Mouse (Mus musculus) myocyte (in vitro differentiated cells): Measurements from ENCODE around the gene Hba-a1. TPM values are rescaled to one million over a fixed set of nuclear protein-coding genes. Genes with fewer than 3 reads are reported as not detected.
"Not testable (repeated sequence)": the region's sequence is repeated elsewhere in the genome, so short reads cannot be mapped to it uniquely, and the experiment has no call there.

Experiments used
- H3K27me3 ChIP-seq: one replicate; pipeline ENCODE4 v1.6.1; 2011; ENCODE audit not compliant: control insufficient read depth, insufficient read depth, insufficient read length
- H3K36me3 ChIP-seq: one replicate; pipeline ENCODE4 v1.6.1; 2011; ENCODE audit not compliant: control insufficient read depth, insufficient read depth
- H3K4me2 ChIP-seq: one replicate; pipeline ENCODE4 v1.6.1; 2011; ENCODE audit warnings: low read depth, control low read depth
- H3K4me3 ChIP-seq: one replicate; pipeline ENCODE4 v1.5.1; 2011; ENCODE audit warnings: mild to moderate bottlenecking, control low read depth, moderate library complexity
- H3K79me2 ChIP-seq: one replicate; pipeline ENCODE4 v1.6.1; 2011; ENCODE audit not compliant: control insufficient read depth, insufficient read depth
- H3ac ChIP-seq: one replicate; pipeline ENCODE4 v1.6.1; 2011; ENCODE audit not compliant: control insufficient read depth, insufficient read length
- CEBPB ChIP-seq: IDR thresholded peaks from 2 replicates; pipeline ENCODE4 v1.6.1; 2011; ENCODE audit warnings: mild to moderate bottlenecking, moderate library complexity; ENCODE audit not compliant: poor library complexity, insufficient read depth, severe bottlenecking
- E2F4 ChIP-seq: IDR thresholded peaks from one replicate; pipeline ENCODE4 v1.6.1; 2011; ENCODE audit warnings: mild to moderate bottlenecking, control low read depth, moderate library complexity; ENCODE audit not compliant: insufficient read depth
- MAX ChIP-seq: IDR thresholded peaks from one replicate; pipeline ENCODE4 v1.6.1; 2011; ENCODE audit warnings: low read depth, mild to moderate bottlenecking, control low read depth
- MYOD1 ChIP-seq, 3 experiments: IDR thresholded peaks; one replicate each; pipeline ENCODE4 v1.6.1; 2011; ENCODE audit warnings: control low read depth in 2 of 3, low read depth in 2 of 3, mild to moderate bottlenecking in 2 of 3, moderate library complexity in 1 of 3; ENCODE audit not compliant: insufficient read length in 2 of 3, control insufficient read depth in 1 of 3
- MYOG ChIP-seq, 3 experiments: IDR thresholded peaks; one replicate each; pipeline ENCODE4 v1.6.1; 2011; ENCODE audit warnings: control low read depth in 2 of 3, low read depth in 2 of 3, mild to moderate bottlenecking in 2 of 3; ENCODE audit not compliant: insufficient read length in 2 of 3, control insufficient read depth in 1 of 3, insufficient read depth in 1 of 3
- POLR2A ChIP-seq: IDR thresholded peaks from one replicate; pipeline ENCODE4 v1.6.1; 2011; ENCODE audit warnings: low read depth, mild to moderate bottlenecking, control low read depth, moderate library complexity; ENCODE audit not compliant: insufficient read length
- POLR2AphosphoS2 ChIP-seq: IDR thresholded peaks from one replicate; pipeline ENCODE4 v1.6.1; 2011; ENCODE audit warnings: low read depth, control low read depth; ENCODE audit not compliant: insufficient read length
- REST ChIP-seq: IDR thresholded peaks from one replicate; pipeline ENCODE4 v1.6.1; 2011; ENCODE audit warnings: mild to moderate bottlenecking, control low read depth, moderate library complexity; ENCODE audit not compliant: insufficient read depth, insufficient read length
- SRF ChIP-seq: IDR thresholded peaks from one replicate; pipeline ENCODE4 v1.6.1; 2011; ENCODE audit warnings: low read depth; ENCODE audit not compliant: control insufficient read depth, insufficient read length
- TCF12 ChIP-seq: IDR thresholded peaks from one replicate; pipeline ENCODE4 v1.6.1; 2011; ENCODE audit warnings: mild to moderate bottlenecking, control low read depth; ENCODE audit not compliant: poor library complexity, insufficient read depth, severe bottlenecking
- TCF3 ChIP-seq: IDR thresholded peaks from one replicate; pipeline ENCODE4 v1.6.1; 2011; ENCODE audit warnings: low read depth, control low read depth; ENCODE audit not compliant: insufficient read length
- USF1 ChIP-seq: IDR thresholded peaks from one replicate; pipeline ENCODE4 v1.6.1; 2011; ENCODE audit warnings: low read depth, mild to moderate bottlenecking, control low read depth, moderate library complexity
- polyA plus RNA-seq: library from polyadenylated mRNA; unstranded; fragments of >200 nt; fragmentation: generic; extraction: Trizol; gene quantifications from one replicate; pipeline ENCODE4 v1.2.1, GENCODE M21; 2012; ENCODE audit warnings: missing spikeins

The Hba-a1 gene
- polyA plus RNA-seq, 1 experiment, result 12.3 TPM

GRCm38 (mm10) chr11:32297866-32298531, 14.7 kb downstream of the Hba-a1 start:
- no peak for TF ChIP-seq SRF
- no peak for TF ChIP-seq REST
- no peak for TF ChIP-seq E2F4
- TF ChIP-seq TCF12, result no peak
- no peak for TF ChIP-seq CEBPB
- no peak for TF ChIP-seq TCF3
- TF ChIP-seq MYOG (IDR thresholded peaks at IDR 0.05; ENCODE audit: control insufficient read depth in 1 of 3, insufficient read depth in 1 of 3, insufficient read length in 2 of 3, low read depth in 2 of 3), result no peak
- TF ChIP-seq POLR2A, result no peak
- no peak for TF ChIP-seq POLR2AphosphoS2
- no peak for TF ChIP-seq MAX
- no peak for TF ChIP-seq MYOD1 (IDR thresholded peaks at IDR 0.05; ENCODE audit: control insufficient read depth in 1 of 3, insufficient read length in 2 of 3, low read depth in 2 of 3)
- TF ChIP-seq USF1, result no peak
- H3K27me3 ChIP-seq, result no peaks in the 10 kb centered on the region
- H3ac ChIP-seq, result no peak overlapping the region
- no peaks in the 10 kb centered on the region for H3K36me3 ChIP-seq
- H3K4me3 ChIP-seq, result no peak overlapping the region
- H3K79me2 ChIP-seq, result no peaks in the 10 kb centered on the region
- H3K4me2 ChIP-seq, result no peak overlapping the region

GRCm38 (mm10) chr11:32298532-32298918, 15.2 kb downstream of the Hba-a1 start:
- Histone ChIP-seq H3K27me3 (no peaks in the 10 kb centered on the region), H3K4me3 (no peak overlapping the region), H3ac (no peak overlapping the region), H3K4me2 (no peak overlapping the region), H3K36me3 (no peaks in the 10 kb centered on the region), H3K79me2 (no peaks in the 10 kb centered on the region)
- TF ChIP-seq TCF3, result no peak
- TF ChIP-seq USF1, result no peak
- TF ChIP-seq MYOD1 (IDR thresholded peaks at IDR 0.05; ENCODE audit: control insufficient read depth in 1 of 3, insufficient read length in 2 of 3, low read depth in 2 of 3), result no peak
- no peak for TF ChIP-seq MYOG (IDR thresholded peaks at IDR 0.05; ENCODE audit: control insufficient read depth in 1 of 3, insufficient read depth in 1 of 3, insufficient read length in 2 of 3, low read depth in 2 of 3)
- TF ChIP-seq SRF, result no peak
- TF ChIP-seq CEBPB, result no peak
- TF ChIP-seq POLR2AphosphoS2, result no peak

- not testable (repeated sequence) for H3K27me3 ChIP-seq, H3K79me2 ChIP-seq, H3ac ChIP-seq, H3K4me3 ChIP-seq, H3K36me3 ChIP-seq
- peak within 1 kb of the TSS; percentile 38 for H3K4me2 ChIP-seq
These were observed 16.6 kb downstream of the Hba-a1 start, which contains the start of gene Hbq1a for GRCm38 (mm10) chr11:32299865-32300264. TSS of gene Hbq1a (plus strand) at chr11:32300069.

- H3ac ChIP-seq, result no peak overlapping the region
- H3K4me2 ChIP-seq, result peak overlapping the region; percentile 38
- H3K36me3 ChIP-seq, result no peaks in the 10 kb centered on the region
- H3K27me3 ChIP-seq, result peaks cover 7% of the 10 kb centered on the region
- no peak overlapping the region for H3K4me3 ChIP-seq
- H3K79me2 ChIP-seq, result no peaks in the 10 kb centered on the region
- TF ChIP-seq POLR2A, result no peak
- peak; percentile 62 for TF ChIP-seq USF1
These were observed 17.3 kb downstream of the Hba-a1 start for GRCm38 (mm10) chr11:32300279-32301267.

GRCm38 (mm10) chr11:32301506-32301905, 18.2 kb downstream of the Hba-a1 start:
- Histone ChIP-seq H3K36me3 (no peaks in the 10 kb centered on the region), H3ac (no peak overlapping the region), H3K27me3 (peaks cover 7% of the 10 kb centered on the region), H3K4me2 (no peak overlapping the region), H3K79me2 (no peaks in the 10 kb centered on the region), H3K4me3 (no peak overlapping the region)
- TF ChIP-seq SRF (no peak), TCF12 (no peak), REST (no peak), CEBPB (no peak), E2F4 (no peak), TCF3 (no peak)
